Mouse (Mus musculus) induced T-regulatory cell, adult 2 months (primary cell): ENCODE data around the gene Mical2.

ENCODE experiments used
- DNase-seq: peaks from one replicate; pipeline ENCODE4 v3.0.0-alpha.2; 2012; ENCODE audit warnings: low read depth

The Mical2 gene

DNA sequence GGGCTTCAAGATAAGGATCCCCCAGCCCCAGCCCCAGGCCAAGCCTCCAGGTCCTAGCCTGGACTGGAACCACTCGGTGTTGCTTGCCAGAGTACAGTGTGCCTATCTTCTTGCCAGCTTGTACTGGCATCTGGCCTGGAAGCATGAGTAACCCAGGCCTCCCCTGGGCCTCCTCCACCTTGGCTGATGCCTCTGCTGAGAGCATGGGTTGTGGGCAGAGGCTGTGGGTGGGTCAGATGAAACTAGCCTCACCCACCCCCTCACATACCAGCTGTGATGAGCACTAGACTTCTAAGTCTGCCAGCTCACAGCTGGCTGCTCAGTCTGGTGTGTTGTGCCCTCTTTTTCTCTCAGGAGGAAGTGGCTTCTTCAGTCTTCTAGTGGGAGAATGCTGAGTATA, 90.6 kb downstream of the Mical2 start:
- DNase-seq: no peak

- no peak for DNase-seq
Observed at GRCm38 (mm10) chr7:112317491-112317890, 91.8 kb downstream of the Mical2 start.

DNA sequence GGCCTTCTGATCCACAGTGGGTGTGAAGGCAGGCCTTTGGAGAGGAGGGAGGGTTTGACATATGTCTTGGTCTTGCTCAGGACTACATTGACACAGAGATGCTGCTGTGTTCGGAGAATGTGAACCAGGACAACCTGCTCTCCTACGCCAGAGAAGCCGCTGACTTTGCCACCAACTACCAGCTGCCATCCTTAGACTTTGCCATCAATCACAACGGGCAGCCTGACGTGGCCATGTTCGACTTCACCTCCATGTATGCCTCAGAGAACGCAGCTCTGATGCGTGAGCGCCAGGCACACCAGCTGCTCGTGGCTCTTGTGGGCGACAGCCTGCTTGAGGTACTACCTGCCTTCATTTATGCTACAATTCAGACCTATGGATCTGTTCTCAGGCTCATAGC, 92.7 kb downstream of the Mical2 start:
- no peak for DNase-seq

DNA sequence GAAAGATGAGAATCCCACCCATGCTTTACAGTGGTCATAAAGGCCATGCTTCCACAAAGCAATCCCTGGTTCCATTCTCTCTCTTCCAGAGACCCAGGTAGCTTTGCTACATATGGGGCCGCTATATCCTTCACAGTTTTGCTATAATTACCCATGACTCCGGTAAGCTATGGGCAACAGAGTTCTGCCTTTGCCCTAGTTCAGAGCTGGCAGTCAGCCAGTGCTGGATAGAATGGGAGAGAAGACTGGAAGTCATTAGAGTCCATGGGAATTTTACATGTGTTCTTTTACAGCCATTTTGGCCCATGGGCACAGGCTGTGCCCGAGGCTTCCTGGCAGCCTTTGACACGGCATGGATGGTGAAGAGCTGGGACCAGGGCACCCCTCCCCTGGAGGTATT, 93.8 kb downstream of the Mical2 start:
- no peak for DNase-seq

DNA sequence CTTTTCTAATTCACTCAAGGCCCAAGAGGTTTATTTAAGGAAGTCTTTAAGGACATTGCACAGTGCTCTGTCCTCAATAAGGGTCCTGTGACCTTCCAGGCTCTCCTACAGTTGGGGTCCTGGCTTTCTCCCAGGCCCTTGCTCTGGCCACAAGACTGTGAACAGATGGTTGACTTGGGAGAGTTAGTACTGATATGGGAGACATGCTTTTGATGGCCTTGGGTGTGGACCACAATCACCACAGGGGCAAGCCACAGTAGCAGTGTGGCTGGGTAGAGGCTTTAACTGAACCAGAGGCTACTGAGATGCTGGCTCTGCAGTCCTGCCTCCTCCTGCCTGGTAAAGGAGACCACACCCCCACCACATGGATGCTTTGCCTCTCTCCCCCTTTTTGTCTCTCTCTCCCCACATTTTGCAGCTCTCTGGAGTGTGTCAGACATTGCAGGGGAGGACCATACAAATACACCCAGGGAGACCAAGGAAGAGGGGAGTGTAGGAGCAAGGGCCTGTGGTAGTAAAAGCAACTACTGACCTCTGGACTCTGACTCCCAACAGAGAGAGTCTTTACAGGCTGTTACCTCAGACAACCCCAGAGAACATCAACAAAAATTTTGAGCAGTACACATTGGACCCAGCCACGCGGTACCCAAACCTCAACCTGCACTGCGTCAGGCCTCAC, 94.5 kb downstream of the Mical2 start:
- no peak for DNase-seq

DNA sequence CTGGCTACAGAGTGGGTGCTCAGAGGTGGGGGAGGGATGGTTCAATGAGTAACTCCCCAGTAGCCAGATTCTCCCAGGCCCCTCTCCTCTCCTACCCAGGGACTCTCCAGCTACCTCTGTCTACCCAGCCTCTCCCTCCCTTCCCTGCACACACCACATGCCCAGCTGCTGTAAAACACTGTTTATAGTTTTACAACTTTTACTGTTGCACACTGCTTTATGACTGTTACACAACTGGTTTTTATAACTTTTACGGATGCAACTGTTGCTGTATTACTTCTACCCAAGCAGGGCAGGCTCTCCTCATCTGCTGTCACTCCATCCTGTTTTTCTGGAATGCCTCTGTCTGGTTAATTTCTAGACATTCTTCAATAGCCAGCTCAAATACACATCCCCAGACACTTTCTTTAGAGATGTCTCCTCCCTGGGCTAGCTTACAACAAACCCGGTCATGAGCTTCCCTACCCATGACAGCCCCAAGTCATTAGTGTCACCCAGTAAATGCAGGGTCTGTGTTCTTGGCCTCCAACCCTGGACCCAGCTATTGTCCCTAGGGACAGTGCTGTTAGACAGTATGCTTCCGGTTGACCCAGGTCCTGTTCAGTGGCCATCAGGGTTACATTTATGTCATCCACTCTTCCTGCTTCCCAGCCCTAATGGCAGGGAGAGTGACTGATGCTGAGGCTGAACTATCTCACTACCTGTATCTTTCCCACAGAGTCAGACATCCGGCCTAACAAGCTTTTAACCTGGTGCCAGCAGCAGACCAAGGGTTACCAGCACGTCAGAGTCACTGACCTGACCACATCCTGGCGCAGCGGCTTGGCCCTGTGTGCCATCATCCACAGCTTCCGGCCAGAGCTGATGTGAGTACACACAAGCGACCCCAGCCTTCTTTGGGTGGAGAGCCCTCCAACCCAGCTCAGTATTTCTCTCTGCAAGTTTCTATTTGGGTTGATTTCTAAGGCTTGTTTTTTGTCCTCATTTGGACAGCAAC, 96.4 kb downstream of the Mical2 start:
- peak; percentile 67 for DNase-seq

GRCm38 (mm10) chr7:112324577-112324976, 98.9 kb downstream of the Mical2 start:
- DNase-seq: no peak

GRCm38 (mm10) chr7:112326852-112327251, 101.2 kb downstream of the Mical2 start:
- DNase-seq: no peak

GRCm38 (mm10) chr7:112328969-112329368, 103.3 kb downstream of the Mical2 start:
- peak; percentile 81 for DNase-seq

- DNase-seq: no peak
Observed at GRCm38 (mm10) chr7:112329496-112329895, 103.8 kb downstream of the Mical2 start.

GRCm38 (mm10) chr7:112330935-112331334, 105.3 kb downstream of the Mical2 start:
- no peak for DNase-seq

- DNase-seq: no peak
Observed at GRCm38 (mm10) chr7:112331804-112332203, 106.1 kb downstream of the Mical2 start.

DNA sequence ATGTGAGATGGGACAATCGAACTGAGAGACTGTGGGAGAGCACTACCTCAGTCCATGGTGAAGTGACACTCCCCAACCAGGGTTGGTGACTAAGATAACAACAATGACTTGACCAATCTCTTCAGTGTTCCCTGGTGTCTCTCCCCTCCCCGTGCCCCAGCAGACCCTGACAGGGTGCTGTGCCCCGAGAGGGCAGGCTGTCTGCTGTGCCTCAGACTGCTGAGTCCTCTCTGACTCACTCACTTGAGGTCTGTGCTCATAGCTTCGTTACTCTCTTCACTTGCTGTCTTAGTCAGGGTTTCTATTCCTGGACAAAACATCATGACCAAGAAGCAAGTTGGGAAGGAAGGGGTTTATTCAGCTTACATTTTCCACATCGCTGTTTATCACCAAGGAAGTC, 106.8 kb downstream of the Mical2 start:
- no peak for DNase-seq

DNA sequence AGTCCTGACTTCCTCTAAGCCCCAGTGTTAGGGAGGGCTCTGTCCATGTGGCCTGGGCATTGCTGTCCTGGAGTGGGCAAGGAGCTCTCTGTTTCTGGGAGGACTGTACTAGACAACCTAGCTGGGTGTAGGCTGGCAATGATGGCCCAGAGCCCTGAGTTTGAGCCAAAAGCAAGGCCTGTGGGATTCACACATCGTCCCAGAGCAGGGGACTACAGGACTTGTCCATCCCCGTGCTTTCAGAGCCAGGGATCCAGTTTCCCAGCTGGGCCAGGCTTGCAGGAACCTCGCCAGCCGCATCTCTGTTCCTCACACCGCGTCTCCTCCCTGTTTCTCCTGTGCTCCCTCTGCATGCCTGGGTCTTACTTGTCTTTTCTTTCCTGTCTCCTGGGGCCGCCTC, 107.7 kb downstream of the Mical2 start:
- DNase-seq: no peak

DNA sequence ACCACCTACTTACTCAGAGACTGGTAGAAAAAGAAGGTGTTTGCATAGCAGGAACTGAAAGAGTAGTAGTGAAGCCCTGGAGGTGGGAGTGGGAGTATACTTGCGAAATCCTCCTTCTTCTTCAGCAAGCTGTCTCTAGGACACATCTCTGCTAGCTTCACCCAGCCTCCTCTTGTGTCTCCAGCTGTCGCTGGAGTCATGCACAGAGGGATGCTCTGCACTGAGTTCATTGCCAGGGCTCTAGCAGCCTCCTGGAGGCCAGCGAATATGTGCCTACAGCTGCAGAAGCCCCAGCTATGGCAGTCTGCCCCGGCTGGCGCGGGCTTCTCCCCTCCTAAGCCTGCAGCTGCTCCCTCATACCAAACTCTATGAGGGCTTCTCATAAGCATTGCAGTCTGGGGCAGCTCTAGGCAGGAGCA, 110.6 kb downstream of the Mical2 start:
- DNase-seq: no peak

DNA sequence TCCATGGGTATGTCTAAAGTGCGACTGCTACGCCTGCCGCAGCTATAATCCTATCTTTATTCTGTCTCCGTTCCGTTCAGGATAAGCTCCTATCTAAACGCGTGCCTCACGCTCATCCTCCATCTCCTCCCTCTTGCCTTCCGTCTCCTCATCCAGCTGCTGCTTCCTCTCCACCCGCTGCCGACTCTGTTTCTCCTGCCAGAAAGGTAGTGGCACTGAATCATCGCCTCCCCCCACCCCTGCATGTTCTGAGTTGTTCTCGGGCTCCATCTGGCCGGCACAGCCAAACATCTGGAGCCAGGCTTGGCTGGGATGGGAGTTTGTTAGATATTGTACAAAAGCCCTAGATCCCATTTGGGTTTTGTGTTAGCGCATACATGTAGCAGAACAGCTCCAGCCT, 111.1 kb downstream of the Mical2 start:
- no peak for DNase-seq

DNA sequence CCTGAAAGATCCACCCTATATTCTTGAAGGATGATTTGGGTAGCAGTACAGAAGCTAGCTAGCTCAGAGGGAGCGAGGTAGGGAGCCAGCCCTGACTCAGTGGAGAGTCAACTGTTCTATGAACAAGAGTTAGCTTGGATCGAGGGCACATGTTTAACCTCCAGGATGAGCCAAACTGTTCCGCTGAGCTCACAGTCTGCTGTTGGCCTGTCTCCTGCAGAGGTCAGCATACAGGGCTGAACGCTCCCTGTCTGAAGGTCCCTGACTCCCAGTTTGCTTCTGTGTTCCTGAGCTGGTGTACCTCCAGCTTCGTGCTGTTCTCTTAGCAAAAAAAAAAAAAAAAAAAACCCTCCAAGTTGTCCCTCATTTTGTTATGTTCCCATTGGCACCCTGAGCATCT, 112.1 kb downstream of the Mical2 start:
- no peak for DNase-seq

DNA sequence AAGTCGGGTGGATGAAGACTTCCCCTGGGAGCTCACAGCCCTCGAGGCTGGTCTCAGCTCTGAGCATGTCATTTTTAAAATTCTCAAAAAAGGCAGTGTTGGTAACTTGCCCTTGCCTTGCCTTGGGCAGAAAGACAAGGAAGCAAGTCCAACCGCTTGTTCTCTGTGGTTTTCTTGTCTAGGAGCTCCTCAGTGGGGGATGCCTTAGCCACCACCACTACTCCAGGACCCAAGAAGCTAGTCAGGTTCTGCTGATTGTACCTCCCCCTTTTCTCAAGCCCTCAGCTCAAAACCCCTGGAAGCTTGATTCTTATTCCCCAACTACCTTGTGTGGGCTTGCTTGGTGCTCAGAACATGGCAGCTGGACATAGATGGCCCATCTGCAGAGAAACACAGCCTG, 115.4 kb downstream of the Mical2 start:
- DNase-seq: no peak

GRCm38 (mm10) chr7:112345687-112346086, 120.0 kb downstream of the Mical2 start:
- no peak for DNase-seq

GRCm38 (mm10) chr7:112351541-112351940, 125.9 kb downstream of the Mical2 start:
- no peak for DNase-seq

DNA sequence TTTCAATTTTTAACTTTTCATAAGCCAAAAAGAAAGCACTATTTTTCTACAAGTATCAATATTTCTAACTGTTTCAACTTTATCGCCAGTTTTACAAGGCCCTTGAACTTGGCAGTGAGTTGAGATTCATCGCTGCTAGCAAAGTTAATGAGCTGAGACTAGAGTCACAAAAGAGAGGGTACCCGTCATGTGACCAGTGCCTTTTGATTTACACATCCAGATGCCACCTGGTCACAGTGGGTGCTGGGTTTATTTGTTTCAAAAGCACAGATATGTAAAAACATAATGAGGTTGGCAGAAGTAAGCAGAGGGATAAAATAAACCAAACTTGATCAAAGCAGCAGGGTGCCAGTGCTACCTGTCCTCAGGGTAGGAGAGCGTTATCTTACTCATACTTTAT, 126.3 kb downstream of the Mical2 start:
- no peak for DNase-seq

- DNase-seq: no peak
Observed at GRCm38 (mm10) chr7:112353011-112353410, 127.4 kb downstream of the Mical2 start.

GRCm38 (mm10) chr7:112353939-112354338, 128.3 kb downstream of the Mical2 start:
- no peak for DNase-seq
